Mouse (Mus musculus): ENCODE measurements around the gene Rp9. TPM values are rescaled to one million over a fixed set of nuclear protein-coding genes. Genes with fewer than 3 reads are reported as not detected.
A peak's percentile ranks its signal among the peaks of the same experiment; 100 is the strongest.

Gene Rp9
- polyA plus RNA-seq, 1 experiment = 65.4 TPM

DNA sequence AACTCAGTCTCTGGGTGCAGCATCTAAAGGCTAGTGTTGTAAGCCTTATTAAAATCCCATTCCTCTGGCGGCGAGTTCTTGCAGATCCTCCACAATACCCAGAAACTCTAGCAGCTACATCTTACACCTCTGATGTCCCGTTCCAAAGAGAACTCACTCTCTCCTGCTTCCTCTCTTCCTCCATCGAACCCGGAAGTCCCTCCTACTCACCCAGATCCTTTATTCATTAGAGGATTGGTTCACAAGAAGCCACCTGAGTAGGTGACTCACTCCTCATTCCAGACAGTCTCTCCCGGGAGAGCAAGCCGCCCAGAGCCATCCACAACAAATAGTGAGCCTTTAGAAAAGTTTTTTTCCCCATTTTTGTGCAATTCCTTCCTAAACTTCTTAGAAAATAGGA is 16.7 kb upstream of the Rp9 start:
- Histone ChIP-seq H3K27ac (ENCODE audit: insufficient read depth, low read depth, low read length) (no peak overlapping the region), H3K4me3 (ENCODE audit: insufficient read depth, low read length) (no peak overlapping the region), H3K4me1 (ENCODE audit: control insufficient read depth, insufficient read depth, low read length) (no peaks in the 10 kb centered on the region)
- TF ChIP-seq CTCF (IDR thresholded peaks at IDR 0.05; ENCODE audit: low read depth, low read length) (no peak), POLR2A (IDR thresholded peaks at IDR 0.05; ENCODE audit: borderline replicate concordance, low read depth, low read length) (no peak)

- Histone ChIP-seq H3K4me1 (ENCODE audit: control insufficient read depth, insufficient read depth, low read length) (no peaks in the 10 kb centered on the region), H3K27ac (ENCODE audit: insufficient read depth, low read depth, low read length) (no peak overlapping the region), H3K4me3 (ENCODE audit: insufficient read depth, low read length) (no peak overlapping the region)
- TF ChIP-seq CTCF (IDR thresholded peaks at IDR 0.05; ENCODE audit: low read depth, low read length) = no peak
- TF ChIP-seq POLR2A (IDR thresholded peaks at IDR 0.05; ENCODE audit: borderline replicate concordance, low read depth, low read length) = no peak
These were observed 15.2 kb upstream of the Rp9 start for GRCm38 (mm10) chr9:22484562-22485308.

DNA sequence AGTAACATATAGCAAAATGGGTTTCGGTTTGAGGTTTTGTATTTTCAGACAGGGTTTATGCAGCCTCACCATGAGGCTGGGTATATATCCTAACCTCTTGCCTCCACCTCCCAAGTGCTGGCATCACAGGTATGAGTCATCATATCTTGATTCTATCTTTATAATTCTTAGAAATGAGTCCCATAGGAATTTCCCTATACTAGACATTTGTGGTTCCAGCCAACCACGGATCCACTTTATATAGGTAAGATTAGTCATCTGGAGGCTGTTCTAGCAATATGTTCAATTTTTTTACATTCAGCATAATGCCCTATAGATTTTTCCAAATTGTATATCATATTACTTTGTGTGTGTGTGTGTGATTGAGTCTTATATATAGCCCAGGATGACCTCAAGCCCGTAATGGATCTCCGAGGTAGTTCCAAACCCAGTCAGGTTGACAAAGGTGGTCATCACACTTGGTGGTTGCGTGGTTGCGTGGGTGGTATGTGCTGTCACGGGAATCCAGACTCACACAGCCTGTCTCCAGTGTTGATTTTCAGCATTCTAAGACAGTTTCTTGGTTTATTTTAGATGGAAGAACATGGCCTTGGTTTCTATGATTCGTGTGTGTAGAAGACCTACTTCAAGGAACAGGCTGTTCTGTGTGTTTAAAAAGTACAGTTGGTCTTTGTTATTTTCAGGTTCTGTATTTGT is 14.5 kb upstream of the Rp9 start:
- Histone ChIP-seq H3K4me1 (ENCODE audit: control insufficient read depth, insufficient read depth, low read length) (no peaks in the 10 kb centered on the region), H3K4me3 (ENCODE audit: insufficient read depth, low read length) (no peak overlapping the region), H3K27ac (ENCODE audit: insufficient read depth, low read depth, low read length) (no peak overlapping the region)
- TF ChIP-seq CTCF (IDR thresholded peaks at IDR 0.05; ENCODE audit: low read depth, low read length) = no peak
- TF ChIP-seq POLR2A (IDR thresholded peaks at IDR 0.05; ENCODE audit: borderline replicate concordance, low read depth, low read length) = no peak

DNA sequence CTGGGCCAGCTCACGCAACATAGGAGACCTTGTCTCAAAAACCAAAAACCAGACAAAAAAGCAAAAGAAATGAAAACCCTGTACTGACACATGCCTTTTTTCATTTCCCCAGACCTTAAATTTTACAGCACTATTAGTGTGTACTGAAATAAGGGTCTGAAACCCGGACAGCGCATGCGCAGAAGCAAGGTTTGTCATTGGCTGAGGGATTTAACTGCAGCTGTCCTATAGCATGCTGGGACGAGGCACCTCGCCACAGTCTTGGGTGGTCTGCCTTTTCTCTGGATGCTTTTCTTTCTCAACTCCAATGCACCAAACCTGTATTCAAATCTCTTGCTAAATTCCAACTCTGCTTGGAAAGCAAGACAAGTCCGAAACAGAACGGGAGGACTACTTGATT is 9.4 kb upstream of the Rp9 start:
- Histone ChIP-seq H3K4me3 (ENCODE audit: insufficient read depth, low read length) (no peak overlapping the region), H3K27ac (ENCODE audit: insufficient read depth, low read depth, low read length) (no peak overlapping the region), H3K4me1 (ENCODE audit: control insufficient read depth, insufficient read depth, low read length) (peaks cover 6% of the 10 kb centered on the region)
- no peak for TF ChIP-seq CTCF (IDR thresholded peaks at IDR 0.05; ENCODE audit: low read depth, low read length)
- TF ChIP-seq POLR2A (IDR thresholded peaks at IDR 0.05; ENCODE audit: borderline replicate concordance, low read depth, low read length) = no peak

- peaks cover 6% of the 10 kb centered on the region for H3K4me1 ChIP-seq (ENCODE audit: control insufficient read depth, insufficient read depth, low read length)
- TF ChIP-seq POLR2A (IDR thresholded peaks at IDR 0.05; ENCODE audit: borderline replicate concordance, low read depth, low read length) = no peak
- TF ChIP-seq CTCF (IDR thresholded peaks at IDR 0.05; ENCODE audit: low read depth, low read length) = no peak
- no peak overlapping the region for H3K27ac ChIP-seq (ENCODE audit: insufficient read depth, low read depth, low read length)
- H3K4me3 ChIP-seq (ENCODE audit: insufficient read depth, low read length) = peak overlapping the region; percentile 78
These were observed 6.7 kb upstream of the Rp9 start for GRCm38 (mm10) chr9:22476265-22476664.

- no peak for TF ChIP-seq POLR2A (IDR thresholded peaks at IDR 0.05; ENCODE audit: borderline replicate concordance, low read depth, low read length)
- no peak for TF ChIP-seq CTCF (IDR thresholded peaks at IDR 0.05; ENCODE audit: low read depth, low read length)
- Histone ChIP-seq H3K4me3 (ENCODE audit: insufficient read depth, low read length) (peak within 1 kb of the TSS; percentile 78), H3K27ac (ENCODE audit: insufficient read depth, low read depth, low read length) (no peak within 1 kb of the TSS), H3K4me1 (ENCODE audit: control insufficient read depth, insufficient read depth, low read length) (peaks cover 6% of the 10 kb centered on the region)
These were observed 5.9 kb upstream of the Rp9 start, which contains the start of gene Bbs9 for GRCm38 (mm10) chr9:22475424-22475868. TSS of gene Bbs9 (plus strand) at chr9:22475715.

DNA sequence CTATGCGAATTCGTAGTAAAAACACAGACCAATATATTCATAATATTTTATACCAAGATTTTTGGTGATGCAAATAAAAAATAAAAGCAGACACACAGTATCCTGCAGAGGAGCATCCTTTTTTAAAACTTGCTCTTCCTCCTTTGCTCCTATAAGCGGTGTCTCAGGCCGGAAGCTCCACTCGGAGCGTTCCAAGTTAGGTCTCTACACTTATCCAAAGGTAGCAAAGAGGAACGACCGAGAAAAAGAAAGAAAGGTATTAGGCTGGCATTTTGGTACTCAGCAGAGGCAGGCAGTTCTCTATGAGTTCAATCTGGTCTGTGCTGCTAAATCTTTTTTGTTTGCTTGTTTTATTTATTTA is 664 bp downstream of the Rp9 start:
- no peak overlapping the region for H3K4me3 ChIP-seq (ENCODE audit: insufficient read depth, low read length)
- no peaks in the 10 kb centered on the region for H3K4me1 ChIP-seq (ENCODE audit: control insufficient read depth, insufficient read depth, low read length)
- no peak overlapping the region for H3K27ac ChIP-seq (ENCODE audit: insufficient read depth, low read depth, low read length)
- TF ChIP-seq CTCF (IDR thresholded peaks at IDR 0.05; ENCODE audit: low read depth, low read length) (no peak), POLR2A (IDR thresholded peaks at IDR 0.05; ENCODE audit: borderline replicate concordance, low read depth, low read length) (no peak)

DNA sequence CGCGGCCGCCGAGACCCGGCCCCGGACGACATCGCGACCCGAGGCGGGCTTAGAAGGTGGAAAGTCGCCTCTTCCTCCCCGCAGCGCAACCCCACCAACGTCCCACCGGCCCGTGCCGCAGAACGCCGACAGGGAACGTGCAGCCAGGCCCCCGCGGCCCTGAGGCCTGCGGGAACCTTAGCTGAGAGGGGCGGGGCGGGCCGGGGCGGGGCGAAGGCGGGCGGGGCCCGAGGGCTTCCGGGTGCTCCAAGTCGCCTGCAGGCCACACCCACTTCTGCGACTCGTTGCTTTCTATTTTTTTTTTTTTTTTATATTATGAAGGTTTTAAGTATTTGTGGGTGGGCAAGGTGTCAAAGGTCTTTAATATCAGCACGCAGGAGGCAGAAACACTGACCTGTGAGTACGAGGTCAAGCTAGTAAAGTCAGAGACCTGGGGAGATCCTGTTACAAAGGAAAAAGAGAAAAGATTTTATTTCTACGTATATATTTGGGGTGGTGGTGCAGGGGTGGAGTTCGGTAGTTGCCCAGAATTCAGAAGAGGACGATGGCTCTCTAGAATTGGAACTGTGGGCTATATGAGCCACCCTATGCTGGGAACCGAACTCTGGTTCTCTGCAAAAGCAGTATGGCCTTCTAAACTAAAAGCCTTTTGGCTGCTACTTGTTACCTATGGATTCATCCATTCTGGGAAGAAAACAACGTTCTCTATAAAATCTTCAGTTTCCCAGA is 1.2 kb downstream of the Rp9 start:
- peak overlapping the region; percentile 14; the same call in 1 of the 2 replicates for H3K27ac ChIP-seq (ENCODE audit: insufficient read depth, low read depth, low read length)
- H3K4me3 ChIP-seq (ENCODE audit: insufficient read depth, low read length) = peak overlapping the region; percentile 80
- TF ChIP-seq POLR2A (IDR thresholded peaks at IDR 0.05; ENCODE audit: borderline replicate concordance, low read depth, low read length) (peak; percentile 94), CTCF (IDR thresholded peaks at IDR 0.05; ENCODE audit: low read depth, low read length) (no peak)
- H3K4me1 ChIP-seq (ENCODE audit: control insufficient read depth, insufficient read depth, low read length) = no peaks in the 10 kb centered on the region

DNA sequence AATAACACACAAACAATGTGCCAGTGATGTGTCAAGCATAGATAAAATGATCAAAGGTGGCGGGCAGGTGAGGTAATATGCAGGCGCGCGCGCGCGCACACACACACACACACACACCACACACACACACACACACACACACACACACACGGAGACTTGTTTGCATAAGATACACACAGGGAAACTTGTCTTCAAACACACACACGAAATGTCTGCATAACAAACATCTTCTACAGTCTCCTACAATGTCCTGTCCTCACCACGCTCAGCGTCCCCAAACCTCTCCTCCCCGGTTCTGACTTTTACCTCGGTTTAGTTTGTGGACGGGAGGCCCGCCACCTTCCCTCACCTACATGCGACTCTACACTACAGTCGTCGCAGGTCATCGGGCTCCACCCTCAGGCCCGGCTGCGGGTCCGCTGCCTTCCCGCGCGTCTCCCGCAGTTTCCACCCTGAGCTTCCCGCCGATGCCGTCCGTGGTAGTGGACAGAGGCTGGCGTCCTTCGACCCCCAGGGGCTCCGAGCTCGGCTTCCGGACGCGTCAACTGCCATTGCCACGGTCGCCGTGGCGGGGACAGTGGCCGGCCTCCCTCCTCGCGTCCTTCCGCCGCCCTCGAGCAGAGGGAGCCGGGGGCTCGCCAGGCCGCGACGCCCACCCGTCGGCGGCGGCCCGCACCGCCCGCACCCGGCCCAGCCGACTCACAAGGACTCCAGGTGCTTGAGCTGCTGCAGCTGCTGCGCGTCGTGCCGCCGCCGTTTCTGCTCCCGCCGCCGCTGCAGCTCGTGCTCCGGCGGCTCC is 2.0 kb downstream of the Rp9 start:
- peak overlapping the region; percentile 80 for H3K4me3 ChIP-seq (ENCODE audit: insufficient read depth, low read length)
- peak overlapping the region; percentile 14; the same call in 1 of the 2 replicates for H3K27ac ChIP-seq (ENCODE audit: insufficient read depth, low read depth, low read length)
- no peak for TF ChIP-seq POLR2A (IDR thresholded peaks at IDR 0.05; ENCODE audit: borderline replicate concordance, low read depth, low read length)
- no peaks in the 10 kb centered on the region for H3K4me1 ChIP-seq (ENCODE audit: control insufficient read depth, insufficient read depth, low read length)
